Mouse (Mus musculus) inflammation-experienced regulatory T-cells (primary cell): Measurements from ENCODE around the gene Gm9513. TPM values are rescaled to one million over a fixed set of nuclear protein-coding genes. Genes with fewer than 3 reads are reported as not detected.

Experiments
- polyA plus RNA-seq, 2 experiments: library from polyadenylated mRNA; unstranded; fragments of 100-300 nt; shearing (Covaris generic); gene quantifications; one replicate each; pipeline ENCODE4 v1.2.1; 2017

Gene Gm9513
- not detected for polyA plus RNA-seq

DNA sequence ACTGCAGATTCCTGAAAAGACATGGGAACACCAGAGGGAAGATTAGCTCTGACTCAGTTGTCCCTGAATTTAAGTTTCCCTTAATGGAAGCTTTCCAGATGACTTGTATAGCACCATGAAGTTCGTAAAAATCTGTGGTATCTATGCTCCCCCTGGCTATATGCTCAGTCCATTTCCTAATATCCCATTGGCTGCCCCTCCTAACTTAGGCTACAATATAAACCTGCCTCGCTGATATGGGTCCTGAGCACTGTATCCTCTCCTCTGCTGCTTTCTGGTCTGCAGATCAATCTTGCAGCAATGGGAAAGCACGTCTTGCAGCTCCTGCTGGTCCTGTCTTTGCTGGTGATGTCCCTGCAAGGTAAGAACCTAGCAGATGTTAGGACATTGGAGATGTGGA lies at the start of gene Gm9513:
TSS of gene Gm9513 (plus strand) at position 301 of the 400 bp plus-strand sequence.

DNA sequence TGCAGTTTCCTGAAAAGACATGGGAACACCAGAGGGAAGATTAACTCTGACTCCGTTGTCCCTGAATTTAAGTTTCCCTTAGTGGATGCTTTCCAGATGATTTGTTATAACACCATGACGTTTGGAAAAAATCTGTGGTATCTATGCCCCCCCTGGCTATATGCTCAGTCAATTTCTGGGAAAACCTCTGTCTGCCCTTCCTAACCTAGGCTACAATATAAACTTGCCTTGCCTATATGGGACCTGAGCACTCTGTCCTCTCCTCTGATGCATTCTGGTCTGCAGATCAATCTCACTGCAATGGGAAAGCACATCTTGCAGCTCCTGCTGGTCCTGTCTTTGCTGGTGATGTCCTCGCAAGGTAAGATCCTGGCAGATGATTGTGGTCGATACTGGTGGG lies 43.9 kb upstream of the Gm9513 start, which contains the start of gene Gm7257:
TSS of gene Gm7257 (plus strand) at position 301 of the 400 bp plus-strand sequence.

Other genes starting within 250 kb of the Gm9513 start
- not detected for gene Gm7257, start 43.8 kb upstream of the Gm9513 start, polyA plus RNA-seq
- under 1 TPM in 1 of 2 experiments, not detected in 1; 0.32 TPM for gene Gm5615, start 66.3 kb downstream of the Gm9513 start, polyA plus RNA-seq
- gene Gm17689, start 107.0 kb downstream of the Gm9513 start, polyA plus RNA-seq = not detected
- gene A630095E13Rik, start 167.7 kb downstream of the Gm9513 start, polyA plus RNA-seq = not detected
- not detected for gene Acrv1, start 217.6 kb downstream of the Gm9513 start, polyA plus RNA-seq